Mouse (Mus musculus): ENCODE results near the gene Tldc1. TPM values are rescaled to one million over a fixed set of nuclear protein-coding genes. Genes with fewer than 3 reads are reported as not detected.
A peak's percentile ranks its signal among the peaks of the same experiment; 100 is the strongest.

The Tldc1 gene
- total RNA-seq, 1 experiment from 2014 or later: 3.8 TPM

DNA sequence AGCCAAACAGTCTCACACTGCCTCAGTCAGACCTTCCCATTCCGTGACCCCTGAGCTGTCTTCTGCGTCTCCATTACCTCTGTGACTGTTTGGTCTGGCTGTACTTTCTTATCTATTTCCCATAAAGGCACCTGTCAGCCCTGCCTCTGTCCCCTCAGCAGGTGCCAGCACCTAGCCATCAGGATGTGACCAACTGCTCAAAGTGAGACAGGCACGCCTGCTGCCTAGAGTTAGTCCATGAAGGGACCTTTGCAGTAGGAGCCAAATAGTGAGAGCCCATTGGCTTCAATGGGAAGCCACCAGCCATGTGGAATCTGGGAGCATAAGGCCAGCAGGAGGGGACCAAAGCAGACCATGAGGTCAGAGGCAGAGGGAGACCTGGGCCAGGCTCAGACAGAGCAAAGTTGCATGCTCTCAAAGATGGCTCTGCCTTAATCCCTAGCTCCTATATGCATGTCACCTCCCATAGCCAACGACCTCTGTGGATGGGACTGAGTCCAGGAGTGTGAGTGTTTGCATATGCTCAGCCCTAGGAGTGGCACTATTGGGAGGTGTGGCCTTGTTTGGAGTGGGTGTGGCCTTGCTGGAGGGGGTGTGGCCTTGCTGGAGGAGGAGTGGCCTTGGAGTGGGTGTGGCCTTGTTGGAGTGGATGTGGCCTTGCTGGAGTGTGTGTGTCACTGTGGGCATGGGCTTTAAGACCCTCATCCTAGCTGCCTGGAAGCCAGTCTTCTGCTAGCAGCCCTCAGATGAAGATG is 3.0 kb upstream of the Tldc1 start:
- no peak for ATAC-seq (replicated peaks; ENCODE audit: insufficient number of reproducible peaks, low FRiP score, low TSS enrichment, poor library complexity, severe bottlenecking)

- ATAC-seq (replicated peaks; ENCODE audit: insufficient number of reproducible peaks, low FRiP score, low TSS enrichment, poor library complexity, severe bottlenecking): no peak
Measured at GRCm38 (mm10) chr8:119780402-119781049, 2.3 kb upstream of the Tldc1 start.

- peak; percentile 42; the same call in 1 of the 2 replicates for ATAC-seq (replicated peaks; ENCODE audit: insufficient number of reproducible peaks, low FRiP score, low TSS enrichment, poor library complexity, severe bottlenecking)
Measured at GRCm38 (mm10) chr8:119779013-119779737, 959 bp upstream of the Tldc1 start.

DNA sequence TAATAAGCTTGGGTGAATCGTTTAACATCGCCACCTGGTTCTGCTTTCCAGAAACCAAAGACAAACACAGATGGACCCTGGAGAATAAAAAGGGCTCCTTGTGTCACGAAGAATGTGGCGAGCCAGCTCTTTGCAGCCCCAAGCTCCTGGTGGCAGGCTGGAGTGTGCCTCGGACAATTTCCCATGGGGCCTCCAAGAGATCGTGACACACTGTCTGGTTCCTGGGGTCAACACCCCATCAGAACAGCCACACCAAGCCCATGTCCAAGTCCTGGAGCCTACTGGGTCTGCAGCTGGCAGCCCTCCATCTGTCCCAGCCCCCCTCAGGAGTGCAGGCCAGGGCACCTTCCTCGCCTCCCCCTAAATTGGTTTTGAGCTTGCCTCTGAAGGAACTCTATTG is 451 bp downstream of the Tldc1 start:
- ATAC-seq (replicated peaks; ENCODE audit: insufficient number of reproducible peaks, low FRiP score, low TSS enrichment, poor library complexity, severe bottlenecking): no peak

DNA sequence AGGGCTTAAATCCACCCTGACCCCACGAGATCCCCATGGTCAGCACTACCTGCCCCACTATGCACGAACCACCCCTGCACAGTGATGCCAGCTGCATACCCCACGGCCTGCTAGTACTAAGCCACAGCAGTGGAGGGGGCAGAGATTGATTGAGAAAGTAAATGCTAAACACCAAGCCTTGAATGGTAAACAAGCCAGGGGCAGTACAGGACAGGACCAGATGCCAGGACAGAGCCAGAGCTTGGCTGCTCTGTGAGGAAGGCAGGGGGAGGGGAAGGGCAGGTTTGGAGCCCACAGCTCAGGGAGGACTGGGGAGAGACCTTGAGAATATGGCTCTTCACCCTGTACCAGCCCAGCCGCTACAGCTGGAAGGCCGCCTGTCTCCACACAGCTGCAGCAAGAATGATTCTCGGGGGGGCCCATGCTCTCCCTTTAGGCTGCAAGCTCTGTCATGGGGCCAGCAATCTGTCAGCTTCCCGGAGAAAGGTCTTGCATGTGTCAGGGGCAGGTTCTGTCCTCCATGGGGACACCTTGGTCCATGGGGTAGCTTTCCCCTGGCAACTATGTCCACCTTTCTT is 1.5 kb downstream of the Tldc1 start:
- ATAC-seq (replicated peaks; ENCODE audit: insufficient number of reproducible peaks, low FRiP score, low TSS enrichment, poor library complexity, severe bottlenecking): no peak

- no peak for ATAC-seq (replicated peaks; ENCODE audit: insufficient number of reproducible peaks, low FRiP score, low TSS enrichment, poor library complexity, severe bottlenecking)
Measured at GRCm38 (mm10) chr8:119765761-119766444, 12.3 kb downstream of the Tldc1 start.

DNA sequence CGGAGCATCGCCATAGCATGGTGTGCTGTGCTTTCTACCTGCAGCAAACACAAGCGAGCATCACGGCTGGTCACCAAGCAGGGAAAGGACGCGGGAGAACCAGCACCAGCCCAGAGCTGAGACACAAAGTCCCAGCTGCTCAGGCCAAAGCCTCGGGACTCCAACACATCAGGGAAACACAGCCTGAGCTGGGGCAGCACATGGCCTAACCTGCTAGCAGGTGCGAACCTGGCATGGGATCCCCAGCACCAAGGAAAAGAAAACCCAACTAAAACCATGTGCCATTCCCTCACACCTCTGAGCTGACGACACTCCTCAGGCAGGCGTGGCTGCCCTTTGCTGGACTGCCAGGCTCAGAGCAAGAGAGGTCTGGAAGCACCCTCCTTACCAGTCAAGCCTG is 12.9 kb downstream of the Tldc1 start:
- no peak for ATAC-seq (replicated peaks; ENCODE audit: insufficient number of reproducible peaks, low FRiP score, low TSS enrichment, poor library complexity, severe bottlenecking)

DNA sequence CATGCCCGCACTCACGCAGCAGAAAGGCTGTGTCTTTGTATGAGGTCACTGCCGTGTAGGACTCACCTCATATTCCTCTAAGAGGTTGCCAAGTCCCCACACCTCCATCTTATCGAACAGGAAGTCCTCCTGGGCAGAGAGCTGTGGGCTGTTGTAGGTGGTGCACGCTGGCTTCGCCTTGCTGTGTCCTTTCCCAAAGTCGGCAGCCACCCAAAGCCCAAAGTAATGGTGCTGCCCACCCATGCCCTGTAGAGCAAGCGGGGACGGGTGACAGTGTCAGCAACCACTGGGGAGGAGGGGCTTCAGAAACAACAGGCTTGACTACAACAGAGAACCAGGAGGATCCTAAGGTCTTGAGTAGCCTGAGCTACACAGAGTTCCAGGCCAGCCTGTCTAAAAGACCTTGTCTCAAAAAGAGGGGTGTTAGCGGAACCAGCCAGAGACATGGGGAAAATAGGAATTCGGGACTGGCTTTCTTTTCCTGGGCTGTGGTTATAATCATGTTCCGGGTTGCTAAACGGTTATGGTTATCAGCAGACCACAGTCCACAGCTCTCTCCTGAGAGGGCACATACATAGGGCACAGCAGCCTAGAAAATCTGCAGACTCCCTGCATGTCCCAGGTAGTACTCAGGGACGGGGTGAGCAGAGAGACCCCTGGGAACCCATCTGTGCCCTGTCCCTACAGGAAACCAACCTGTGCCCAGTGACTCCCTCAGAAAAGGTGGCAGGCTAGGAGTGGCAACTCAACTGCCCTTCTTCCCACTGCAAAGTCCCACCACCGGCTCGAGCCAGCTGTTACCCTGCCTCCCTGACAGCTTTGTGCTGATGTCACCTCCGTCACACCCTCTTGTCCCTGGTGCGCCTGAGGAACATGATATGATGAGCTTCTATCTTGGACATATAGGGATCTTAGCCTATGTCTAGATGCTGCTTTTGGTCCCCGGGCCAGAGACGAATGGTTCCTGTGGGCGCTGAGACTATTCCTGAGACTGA is 15.7 kb downstream of the Tldc1 start:
- ATAC-seq (replicated peaks; ENCODE audit: insufficient number of reproducible peaks, low FRiP score, low TSS enrichment, poor library complexity, severe bottlenecking): no peak

- ATAC-seq (replicated peaks; ENCODE audit: insufficient number of reproducible peaks, low FRiP score, low TSS enrichment, poor library complexity, severe bottlenecking): no peak
Measured at GRCm38 (mm10) chr8:119761692-119762091, 16.5 kb downstream of the Tldc1 start.

GRCm38 (mm10) chr8:119756538-119756937 is 21.7 kb downstream of the Tldc1 start:
- ATAC-seq (replicated peaks; ENCODE audit: insufficient number of reproducible peaks, low FRiP score, low TSS enrichment, poor library complexity, severe bottlenecking): no peak

DNA sequence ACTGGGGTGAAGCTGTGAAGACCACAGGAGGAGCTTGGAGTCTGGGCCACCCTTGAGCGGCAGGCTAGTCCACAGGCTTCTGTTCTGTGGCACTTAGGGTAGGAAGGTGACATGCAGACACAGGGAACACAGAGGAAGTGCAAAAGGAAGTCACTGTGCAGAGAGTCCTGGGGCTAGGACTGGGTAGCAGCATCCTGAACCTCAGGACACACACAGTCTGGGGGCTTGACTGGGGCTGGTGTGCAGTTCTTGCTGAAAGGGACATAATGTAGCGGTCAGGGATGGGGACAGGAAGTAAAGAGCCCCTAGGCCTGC is 22.1 kb downstream of the Tldc1 start:
- ATAC-seq (replicated peaks; ENCODE audit: insufficient number of reproducible peaks, low FRiP score, low TSS enrichment, poor library complexity, severe bottlenecking): no peak

GRCm38 (mm10) chr8:119755238-119756146 is 22.7 kb downstream of the Tldc1 start:
- ATAC-seq (replicated peaks; ENCODE audit: insufficient number of reproducible peaks, low FRiP score, low TSS enrichment, poor library complexity, severe bottlenecking): peak; percentile 19; the same call in 1 of the 2 replicates

DNA sequence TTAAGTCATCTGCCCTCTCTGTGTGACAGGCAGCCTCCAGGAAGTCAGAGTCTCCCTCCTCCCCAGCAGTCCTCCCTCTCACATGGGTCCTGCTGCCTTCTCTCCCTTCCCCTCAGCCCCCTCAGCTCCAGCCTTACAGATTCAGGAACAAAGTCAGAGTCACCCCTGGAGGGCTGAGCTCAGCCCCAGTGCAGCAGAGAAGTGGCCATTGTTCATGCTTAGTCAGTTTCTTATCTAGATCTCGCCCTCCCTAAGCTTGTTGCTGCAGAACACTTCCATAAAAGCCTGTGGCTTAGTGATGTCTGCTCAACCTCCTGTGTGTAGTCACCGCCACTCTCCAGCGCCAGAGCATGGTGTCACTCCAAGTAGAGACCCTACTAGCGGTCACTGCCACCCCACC is 33.6 kb downstream of the Tldc1 start:
- ATAC-seq (replicated peaks; ENCODE audit: insufficient number of reproducible peaks, low FRiP score, low TSS enrichment, poor library complexity, severe bottlenecking): no peak

DNA sequence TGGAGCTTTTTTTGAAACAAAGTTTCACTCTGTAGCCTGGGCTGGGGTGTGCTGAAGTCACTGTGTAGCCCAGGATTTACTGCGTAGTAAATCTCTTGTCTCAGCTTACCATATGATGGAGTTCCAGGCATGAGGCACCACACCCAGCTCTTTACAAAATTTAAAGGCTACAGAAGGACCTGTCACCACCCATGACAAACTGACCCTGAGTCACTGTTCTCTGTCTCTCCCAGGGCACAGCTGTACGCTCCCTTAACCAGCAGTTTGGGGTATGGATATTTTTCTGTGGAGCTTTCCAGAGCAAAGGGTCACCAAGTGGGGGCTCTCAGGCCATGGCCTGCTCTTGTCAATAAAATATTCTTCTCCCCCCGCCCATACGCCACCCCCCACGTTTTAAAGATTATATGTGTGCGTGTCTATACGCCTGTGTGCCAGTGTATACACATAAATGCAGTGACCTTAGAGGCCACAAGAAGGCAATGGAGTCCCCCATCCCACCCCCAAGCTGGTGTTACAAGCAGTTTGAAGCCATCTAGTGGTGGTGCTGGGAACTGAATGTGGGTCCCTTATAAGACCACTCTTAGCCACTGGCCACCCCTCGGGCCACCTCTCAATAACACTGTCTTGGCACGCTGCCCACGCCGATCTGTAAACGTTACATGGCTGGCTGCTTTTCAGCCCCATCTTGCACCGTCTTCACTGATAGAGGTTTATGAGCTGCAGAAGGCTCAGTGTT is 34.8 kb downstream of the Tldc1 start:
- ATAC-seq (replicated peaks; ENCODE audit: insufficient number of reproducible peaks, low FRiP score, low TSS enrichment, poor library complexity, severe bottlenecking): no peak

DNA sequence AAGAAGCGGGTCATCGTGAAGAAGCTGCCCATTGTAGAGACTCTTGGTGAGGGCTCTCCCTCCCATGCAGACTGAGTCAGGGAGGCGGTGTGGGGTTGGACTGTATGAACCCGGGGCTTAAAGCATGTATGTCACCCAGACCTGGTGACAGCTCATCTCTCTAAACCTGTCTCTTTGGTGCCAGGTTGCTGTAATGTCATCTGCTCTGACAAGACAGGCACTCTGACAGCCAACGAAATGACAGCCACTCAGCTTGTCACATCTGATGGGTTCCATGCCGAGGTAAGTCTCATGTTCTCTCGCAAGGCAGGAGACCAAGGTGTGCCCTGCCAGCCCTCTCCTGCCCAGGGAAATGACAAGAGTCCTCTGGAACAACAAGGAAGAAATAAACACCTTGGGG is 35.8 kb downstream of the Tldc1 start:
- ATAC-seq (replicated peaks; ENCODE audit: insufficient number of reproducible peaks, low FRiP score, low TSS enrichment, poor library complexity, severe bottlenecking): no peak

- no peak for ATAC-seq (replicated peaks; ENCODE audit: insufficient number of reproducible peaks, low FRiP score, low TSS enrichment, poor library complexity, severe bottlenecking)
Measured at GRCm38 (mm10) chr8:119740634-119741033, 37.6 kb downstream of the Tldc1 start.

Measured in monocyte, adult 5-6 weeks (primary cell).